Mouse (Mus musculus) hindbrain, embryonic 14.5 days (tissue): ENCODE data around the gene Arfgef2. TPM values are rescaled to one million over a fixed set of nuclear protein-coding genes. Genes with fewer than 3 reads are reported as not detected.

Source experiments
- ATAC-seq: fragments of 200-750 bp; cut with Nextera tagmentation; 2 replicates; pipeline ENCODE4 v1.8.0; 2017; ENCODE audit warnings: moderate number of reproducible peaks, mild to moderate bottlenecking, moderate TSS enrichment, moderate library complexity; ENCODE audit not compliant: low FRiP score
- DNase-seq: peaks from one replicate; pipeline ENCODE4 v3.0.0-alpha.2; 2015; ENCODE audit warnings: low spot score
- H3K27ac ChIP-seq: fragments of 300-500 bp; sonication (generic); 2 replicates; pipeline ENCODE4 v1.5.1; 2014; ENCODE audit warnings: mild to moderate bottlenecking, moderate library complexity
- H3K27me3 ChIP-seq: fragments of 300-500 bp; sonication (generic); 2 replicates; pipeline ENCODE4 v1.6.1; 2014; ENCODE audit warnings: mild to moderate bottlenecking, low read length, mixed read lengths; ENCODE audit not compliant: control insufficient read depth, insufficient read depth
- H3K36me3 ChIP-seq: fragments of 300-500 bp; sonication (generic); replicated peaks from 2 replicates; pipeline ENCODE4 v1.6.1; 2014; ENCODE audit not compliant: control insufficient read depth, insufficient read depth
- H3K4me1 ChIP-seq: fragments of 300-500 bp; sonication (generic); replicated peaks from 2 replicates; pipeline ENCODE4 v1.6.1; 2014; ENCODE audit warnings: antibody characterized with exemption, low read length, mixed read lengths; ENCODE audit not compliant: control insufficient read depth, insufficient read depth
- H3K4me2 ChIP-seq: fragments of 300-500 bp; sonication (generic); replicated peaks from 2 replicates; pipeline ENCODE4 v1.6.1; 2014; ENCODE audit warnings: mild to moderate bottlenecking, moderate library complexity
- H3K4me3 ChIP-seq: fragments of 300-500 bp; sonication (generic); replicated peaks from 2 replicates; pipeline ENCODE4 v1.5.1; 2014; ENCODE audit warnings: mild to moderate bottlenecking, low read length
- H3K9ac ChIP-seq: fragments of 300-500 bp; sonication (generic); 2 replicates; pipeline ENCODE4 v1.6.1; 2014
- H3K9me3 ChIP-seq: fragments of 300-500 bp; sonication (generic); 2 replicates; pipeline ENCODE4 v1.6.1; 2016; ENCODE audit warnings: low read length; ENCODE audit not compliant: control insufficient read depth
- WGBS: fragments of 180-500 bp; shearing (Covaris S2); extraction: QIAGEN DNeasy Blood & Tissue Kit; methylation state at CpG from one replicate; pipeline ENCODE4 v1.1.7; 2014; 5-methylcytosine and 5-hydroxymethylcytosine counted together
- polyA plus RNA-seq: library from polyadenylated mRNA; unstranded; fragments of >200 nt; fragmentation: Nextera tagmentation; extraction: Ambion mirVana; gene quantifications from 2 replicates; pipeline ENCODE4 v1.2.1, GENCODE M21; 2014

Arfgef2 gene
- polyA plus RNA-seq, 1 experiment from 2014 or later = 7.9 TPM

GRCm38 (mm10) chr2:166800473-166800857 is 4.9 kb upstream of the Arfgef2 start:
- DNase-seq = no peak
- Histone ChIP-seq H3K27me3 (no peaks in the 10 kb centered on the region), H3K9me3 (no peaks in the 10 kb centered on the region), H3K36me3 (peaks cover 26% of the 10 kb centered on the region), H3K4me2 (no peak overlapping the region), H3K9ac (no peak overlapping the region), H3K27ac (no peak overlapping the region), H3K4me3 (no peak overlapping the region), H3K4me1 (no peaks in the 10 kb centered on the region)
- 90% methylated on average over 7 of the region's 7 CpGs for WGBS
- ATAC-seq = no peak

GRCm38 (mm10) chr2:166801436-166801835 is 4.0 kb upstream of the Arfgef2 start:
- no peak for DNase-seq
- no peak overlapping the region for H3K9ac ChIP-seq
- no peak overlapping the region for H3K4me2 ChIP-seq
- H3K4me3 ChIP-seq = no peak overlapping the region
- peaks cover 20% of the 10 kb centered on the region for H3K36me3 ChIP-seq
- 91% methylated on average over 2 of the region's 2 CpGs for WGBS
- no peak overlapping the region for H3K27ac ChIP-seq
- H3K27me3 ChIP-seq = no peaks in the 10 kb centered on the region
- ATAC-seq = no peak
- 0 out of 2 replicates have a peak, but pooled peaks cover 3% of the 10 kb centered on the region for H3K4me1 ChIP-seq
- H3K9me3 ChIP-seq = no peaks in the 10 kb centered on the region

- Histone ChIP-seq H3K4me1 (0 out of 2 replicates have a peak, but pooled peaks cover 3% of the 10 kb centered on the region), H3K36me3 (peaks cover 1% of the 10 kb centered on the region; the same call in 1 of the 2 replicates), H3K27me3 (no peaks in the 10 kb centered on the region), H3K9ac (no peak overlapping the region), H3K9me3 (no peaks in the 10 kb centered on the region), H3K4me3 (no peak overlapping the region), H3K4me2 (no peak overlapping the region), H3K27ac (no peak overlapping the region)
- WGBS = 99% methylated on average over 3 of the region's 3 CpGs
- ATAC-seq (no peak), DNase-seq (no peak)
Observed at GRCm38 (mm10) chr2:166803298-166803697, 2.1 kb upstream of the Arfgef2 start.

GRCm38 (mm10) chr2:166806173-166806705 is 851 bp downstream of the Arfgef2 start:
- Histone ChIP-seq H3K9me3 (no peaks in the 10 kb centered on the region), H3K27ac (no peak overlapping the region), H3K36me3 (no peaks in the 10 kb centered on the region), H3K4me1 (0 out of 2 replicates have a peak, but pooled peaks cover 3% of the 10 kb centered on the region), H3K4me2 (peak overlapping the region; percentile 61), H3K9ac (peak overlapping the region; percentile 66), H3K4me3 (peak overlapping the region; percentile 62), H3K27me3 (no peaks in the 10 kb centered on the region)
- 29% methylated on average over 14 of the region's 14 CpGs for WGBS
- DNase-seq (no peak), ATAC-seq (no peak)

GRCm38 (mm10) chr2:166806813-166807212 is 1.4 kb downstream of the Arfgef2 start:
- WGBS = 89% methylated on average over 6 of the region's 6 CpGs
- DNase-seq = no peak
- Histone ChIP-seq H3K27ac (no peak overlapping the region), H3K4me3 (no peak overlapping the region), H3K4me1 (0 out of 2 replicates have a peak, but pooled peaks cover 3% of the 10 kb centered on the region), H3K9me3 (no peaks in the 10 kb centered on the region), H3K27me3 (no peaks in the 10 kb centered on the region), H3K36me3 (no peaks in the 10 kb centered on the region), H3K4me2 (peak overlapping the region; percentile 61; the same call in 1 of the 2 replicates), H3K9ac (no peak overlapping the region)
- no peak for ATAC-seq

- Histone ChIP-seq H3K9ac (no peak overlapping the region), H3K4me1 (0 out of 2 replicates have a peak, but pooled peaks cover 3% of the 10 kb centered on the region), H3K4me3 (no peak overlapping the region), H3K36me3 (no peaks in the 10 kb centered on the region), H3K27me3 (no peaks in the 10 kb centered on the region), H3K9me3 (no peaks in the 10 kb centered on the region), H3K4me2 (no peak overlapping the region), H3K27ac (no peak overlapping the region)
- WGBS = 92% methylated on average over 5 of the region's 5 CpGs
- DNase-seq (no peak), ATAC-seq (no peak)
Observed at GRCm38 (mm10) chr2:166809499-166809898, 4.1 kb downstream of the Arfgef2 start.

- ATAC-seq = no peak
- Histone ChIP-seq H3K4me3 (no peak overlapping the region), H3K9me3 (no peaks in the 10 kb centered on the region), H3K9ac (no peak overlapping the region), H3K4me2 (no peak overlapping the region), H3K27ac (no peak overlapping the region), H3K4me1 (0 out of 2 replicates have a peak, but pooled peaks cover 3% of the 10 kb centered on the region), H3K27me3 (no peaks in the 10 kb centered on the region), H3K36me3 (no peaks in the 10 kb centered on the region)
- DNase-seq = no peak
- WGBS = 80% methylated on average over 10 of the region's 10 CpGs
Observed at GRCm38 (mm10) chr2:166810821-166811220, 5.4 kb downstream of the Arfgef2 start.

- Histone ChIP-seq H3K4me2 (no peak overlapping the region), H3K9me3 (no peaks in the 10 kb centered on the region), H3K36me3 (no peaks in the 10 kb centered on the region), H3K27ac (no peak overlapping the region), H3K4me3 (no peak overlapping the region), H3K9ac (no peak overlapping the region), H3K27me3 (no peaks in the 10 kb centered on the region), H3K4me1 (no peaks in the 10 kb centered on the region)
- WGBS = 84% methylated on average over 9 of the region's 9 CpGs
- DNase-seq (no peak), ATAC-seq (no peak)
Observed at GRCm38 (mm10) chr2:166818463-166819143, 13.2 kb downstream of the Arfgef2 start.

GRCm38 (mm10) chr2:166819849-166820248 is 14.5 kb downstream of the Arfgef2 start:
- no peak overlapping the region for H3K4me3 ChIP-seq
- no peaks in the 10 kb centered on the region for H3K9me3 ChIP-seq
- H3K27me3 ChIP-seq = no peaks in the 10 kb centered on the region
- H3K4me2 ChIP-seq = no peak overlapping the region
- no peak for DNase-seq
- no peaks in the 10 kb centered on the region for H3K36me3 ChIP-seq
- WGBS = 91% methylated on average over 8 of the region's 8 CpGs
- H3K27ac ChIP-seq = no peak overlapping the region
- no peaks in the 10 kb centered on the region for H3K4me1 ChIP-seq
- H3K9ac ChIP-seq = no peak overlapping the region
- ATAC-seq = no peak
